Mouse (Mus musculus) heart, adult 11 months (tissue): Measurements from ENCODE around the gene Odf4.
"Not testable (repeated sequence)": the region's sequence is repeated elsewhere in the genome, so short reads cannot be mapped to it uniquely, and the experiment has no call there.

ENCODE experiments used
- DNase-seq: peaks from one replicate; pipeline ENCODE4 v3.0.0; 2022

Gene Odf4

DNA sequence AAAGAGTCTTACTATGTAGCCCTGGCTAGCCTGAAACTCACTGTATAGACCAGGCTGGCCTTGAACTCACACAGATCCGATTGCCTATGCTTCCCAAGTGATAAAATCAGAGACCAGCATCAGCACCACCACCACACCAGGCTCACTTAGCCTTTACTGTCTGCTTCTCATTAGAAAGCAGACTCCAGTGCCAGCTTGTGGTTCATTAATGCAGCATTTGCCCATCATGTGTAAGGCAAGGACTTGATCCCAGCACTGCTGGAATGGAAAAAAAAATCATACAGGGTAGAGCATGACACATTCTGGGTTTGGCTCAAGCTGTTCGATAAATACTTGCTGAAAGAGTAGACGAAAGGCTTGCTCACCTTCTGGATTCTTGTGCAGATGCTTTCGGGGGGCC lies 19.1 kb upstream of the Odf4 start:
- no peak for DNase-seq

DNA sequence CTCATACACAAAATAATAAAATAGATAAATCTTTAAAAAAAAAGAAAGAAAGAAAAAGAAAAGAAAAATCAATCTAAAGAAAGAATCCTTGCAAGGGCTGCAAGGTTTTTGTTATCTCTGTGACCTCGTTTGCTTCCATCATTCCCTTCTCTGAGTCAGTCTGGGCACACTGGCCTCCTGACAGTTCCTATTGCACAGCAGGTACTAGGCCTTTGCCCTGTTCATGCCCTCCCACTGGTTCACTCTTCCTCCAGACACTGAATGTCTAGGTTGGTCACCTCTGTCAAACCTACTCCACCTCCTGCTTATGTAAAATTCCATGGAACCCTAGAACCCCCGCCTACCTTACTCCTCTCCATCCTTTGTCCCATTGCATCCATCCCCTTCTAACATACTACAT lies 18.4 kb upstream of the Odf4 start:
- no peak for DNase-seq

- no peak for DNase-seq
These were observed 15.8 kb upstream of the Odf4 start for GRCm38 (mm10) chr11:68942731-68943130.

DNA sequence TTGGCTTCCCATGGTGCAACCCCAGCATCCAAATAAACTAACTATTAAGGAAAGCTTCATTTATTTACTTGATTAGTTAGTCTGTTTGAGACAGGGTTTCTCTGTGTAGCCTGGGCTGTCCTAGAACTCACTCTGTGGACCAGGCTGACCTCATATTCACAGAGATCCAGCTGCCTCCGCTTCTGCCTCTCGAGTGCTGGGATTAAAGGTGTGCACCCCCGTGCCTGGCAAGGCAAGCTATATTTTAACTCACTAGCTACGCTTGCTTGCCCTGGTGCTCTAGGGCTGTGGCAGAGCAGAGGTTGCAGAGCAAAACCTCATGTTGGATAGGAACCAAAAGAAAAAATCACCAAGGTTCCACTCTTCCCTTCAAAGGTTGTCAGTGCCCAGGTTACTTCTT lies 13.6 kb upstream of the Odf4 start:
- no peak for DNase-seq

DNA sequence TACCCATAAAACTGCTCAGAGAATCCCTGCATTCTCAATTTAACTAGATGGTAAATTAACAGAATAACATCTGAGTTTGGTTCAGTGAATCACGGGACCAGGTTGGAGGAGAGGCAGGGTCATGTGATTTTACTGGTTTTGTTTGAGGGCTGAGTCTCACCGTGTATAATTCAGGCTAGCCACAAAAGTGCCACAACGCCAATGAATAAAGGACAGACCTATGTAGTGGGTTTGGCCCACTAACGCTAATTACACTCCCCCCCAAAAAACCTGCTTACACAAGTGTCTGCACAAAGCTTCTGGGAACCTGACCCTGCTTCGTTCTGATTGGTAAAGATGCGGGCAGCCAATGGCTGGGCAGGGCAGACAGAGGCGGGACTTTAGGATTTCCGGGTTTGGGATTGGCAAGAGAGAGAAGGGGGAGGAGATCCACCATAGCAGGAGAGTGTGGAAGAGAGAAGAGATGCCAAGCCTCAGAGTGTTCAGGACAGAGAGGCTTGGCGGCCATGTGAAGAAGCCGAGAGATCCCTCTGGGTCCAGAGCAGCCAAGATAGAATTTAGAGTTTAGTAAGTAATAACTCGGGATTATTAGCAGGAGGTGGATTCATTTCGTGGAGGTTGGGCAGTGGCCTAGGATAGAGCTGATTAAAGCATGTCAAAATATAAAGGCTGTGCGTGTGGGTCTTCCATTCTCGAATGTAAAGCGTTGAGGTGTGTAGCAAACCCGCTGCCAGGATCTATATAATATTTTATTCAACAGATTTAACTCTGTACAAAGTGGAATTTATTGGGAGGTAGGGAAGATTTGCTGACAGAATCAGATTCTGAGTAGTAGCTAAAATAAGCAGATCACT lies 12.8 kb upstream of the Odf4 start:
- DNase-seq = peak; percentile 99

DNA sequence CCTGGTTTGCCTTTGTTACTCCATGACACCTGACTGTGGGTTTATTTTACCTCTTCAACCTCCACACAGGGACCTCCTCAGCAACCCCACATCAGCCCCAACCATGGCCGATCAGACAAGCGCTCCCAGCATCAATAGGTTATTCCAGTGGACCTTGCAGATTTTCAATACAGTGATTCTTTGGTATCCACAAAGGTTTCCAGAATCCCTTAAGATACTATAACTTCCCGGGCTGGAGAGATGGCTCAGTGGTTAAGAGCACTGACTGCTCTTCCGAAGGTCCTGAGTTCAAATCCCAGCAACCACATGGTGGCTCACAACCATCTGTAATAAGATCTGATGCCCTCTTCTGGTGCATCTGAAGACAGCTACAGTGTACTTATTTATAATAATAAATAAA lies 10.1 kb upstream of the Odf4 start:
- not testable (repeated sequence) for DNase-seq

DNA sequence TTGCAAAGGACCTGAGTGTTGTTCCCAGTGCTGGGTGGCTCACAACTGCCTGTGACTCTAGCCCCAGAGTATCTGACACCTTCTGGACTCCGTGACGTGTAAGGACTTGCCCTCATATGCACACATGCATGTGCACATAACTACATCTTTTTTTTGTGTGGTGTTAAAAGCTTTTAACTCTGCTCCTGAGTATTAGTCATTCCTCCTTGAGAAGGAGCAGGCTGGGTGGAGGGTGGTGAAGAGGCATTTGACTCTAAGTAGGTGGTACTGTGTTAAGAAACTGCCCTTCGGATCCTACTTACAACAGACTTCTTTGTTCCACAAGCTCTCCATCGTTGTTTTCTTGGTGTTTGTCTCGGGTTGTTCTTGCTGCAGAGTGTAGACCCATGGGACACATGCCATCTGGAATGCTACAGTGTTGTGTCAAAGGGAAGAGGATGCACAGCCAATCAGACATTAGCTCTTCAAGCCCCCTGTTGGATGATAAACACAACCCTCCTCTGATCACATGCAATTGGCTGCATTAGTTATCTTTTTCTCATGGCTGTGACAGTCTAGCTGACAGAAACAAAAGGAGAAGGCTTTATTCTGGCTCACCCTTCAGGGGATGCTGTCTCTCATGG lies 7.1 kb upstream of the Odf4 start:
- DNase-seq = no peak

DNA sequence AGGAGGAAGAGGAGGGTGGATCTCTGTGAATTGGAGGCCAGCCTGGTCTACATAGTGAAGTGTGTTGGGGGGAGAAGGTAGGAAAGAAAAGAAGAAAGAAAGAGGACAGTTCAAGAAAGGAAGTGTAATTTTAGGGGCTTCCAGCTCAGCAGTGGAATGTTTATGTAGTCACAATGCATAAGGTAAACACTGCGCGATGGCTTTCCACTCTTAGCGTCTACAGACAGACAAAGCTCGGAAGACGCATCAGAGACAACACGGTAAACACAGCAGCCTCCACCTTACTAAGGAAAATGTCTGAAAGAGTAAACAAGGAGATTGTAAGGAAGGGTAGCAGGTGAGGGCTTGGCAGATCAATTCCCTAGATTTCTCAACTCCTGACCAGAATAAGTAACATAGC lies 3.1 kb upstream of the Odf4 start:
- DNase-seq = no peak

GRCm38 (mm10) chr11:68924749-68925148 lies 2.1 kb downstream of the Odf4 start:
- no peak for DNase-seq

DNA sequence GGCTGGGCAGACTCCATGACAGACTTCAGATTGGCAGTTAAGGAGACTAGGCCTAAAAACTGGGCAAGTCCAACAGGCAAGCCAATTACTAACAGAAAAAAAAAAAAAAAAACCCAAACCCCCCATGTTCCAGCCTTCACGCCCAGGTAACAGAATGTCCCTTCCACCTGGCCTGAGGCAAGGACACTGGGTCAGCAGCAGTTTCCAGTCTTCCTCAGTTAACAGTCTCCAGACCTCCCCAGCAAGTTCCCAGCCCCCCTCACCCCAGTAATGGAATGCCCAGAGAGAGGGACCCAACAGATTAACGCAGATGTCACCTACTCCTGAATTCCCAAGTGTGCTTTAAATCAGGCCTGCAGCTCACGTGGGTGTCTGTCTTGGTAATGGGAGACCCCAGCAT lies 3.7 kb downstream of the Odf4 start:
- no peak for DNase-seq

DNA sequence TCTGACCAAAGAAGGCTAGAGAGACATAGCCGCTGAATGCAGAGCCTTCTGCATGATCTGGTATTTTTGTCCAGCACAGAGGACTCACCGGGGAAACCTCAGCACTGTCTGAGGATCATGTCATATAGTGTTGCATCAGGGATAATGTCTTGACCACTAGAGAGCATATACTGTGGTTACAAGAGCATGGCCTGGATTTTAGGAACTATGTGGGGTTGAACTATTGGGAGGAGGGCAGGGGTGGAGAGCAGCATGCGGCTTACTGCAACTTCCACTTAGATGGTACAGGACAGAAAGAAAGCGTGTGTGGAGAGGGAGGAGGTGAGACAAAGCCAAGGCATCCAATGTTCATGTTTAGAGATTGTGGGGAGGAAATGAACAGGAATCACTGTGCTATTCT lies 12.3 kb downstream of the Odf4 start:
- DNase-seq = no peak

DNA sequence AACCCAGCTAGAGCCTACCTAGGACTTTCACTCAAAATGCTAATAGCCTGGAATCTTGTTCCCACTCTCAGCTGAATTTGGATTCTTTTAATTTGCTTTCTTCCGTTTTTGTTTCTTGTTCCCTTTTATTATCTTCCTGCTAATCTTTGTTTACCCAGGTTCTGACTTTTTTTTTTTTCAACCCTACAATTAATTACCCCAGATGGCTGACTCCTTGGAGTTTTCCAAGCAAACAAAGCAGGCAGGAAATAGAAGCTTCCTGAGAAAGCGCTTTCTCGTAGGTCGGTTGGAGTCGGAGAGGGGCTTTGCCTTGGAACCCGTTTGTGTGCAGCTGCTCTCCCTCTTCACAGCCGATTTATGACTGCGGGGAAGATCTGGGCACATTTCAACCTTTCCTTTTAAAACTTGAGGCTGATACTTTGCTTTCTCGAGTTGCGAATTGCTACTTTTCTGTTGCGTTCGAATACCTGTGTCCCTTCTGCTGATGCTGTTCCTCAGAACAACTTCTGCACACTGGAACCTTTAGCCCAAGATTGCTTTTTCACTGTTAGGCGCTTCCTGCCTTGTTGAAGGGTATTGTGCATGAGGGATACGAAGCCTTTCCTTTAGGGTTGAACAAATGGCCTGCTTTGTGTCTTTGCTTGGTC lies 15.2 kb downstream of the Odf4 start:
- DNase-seq = peak; percentile 94

DNA sequence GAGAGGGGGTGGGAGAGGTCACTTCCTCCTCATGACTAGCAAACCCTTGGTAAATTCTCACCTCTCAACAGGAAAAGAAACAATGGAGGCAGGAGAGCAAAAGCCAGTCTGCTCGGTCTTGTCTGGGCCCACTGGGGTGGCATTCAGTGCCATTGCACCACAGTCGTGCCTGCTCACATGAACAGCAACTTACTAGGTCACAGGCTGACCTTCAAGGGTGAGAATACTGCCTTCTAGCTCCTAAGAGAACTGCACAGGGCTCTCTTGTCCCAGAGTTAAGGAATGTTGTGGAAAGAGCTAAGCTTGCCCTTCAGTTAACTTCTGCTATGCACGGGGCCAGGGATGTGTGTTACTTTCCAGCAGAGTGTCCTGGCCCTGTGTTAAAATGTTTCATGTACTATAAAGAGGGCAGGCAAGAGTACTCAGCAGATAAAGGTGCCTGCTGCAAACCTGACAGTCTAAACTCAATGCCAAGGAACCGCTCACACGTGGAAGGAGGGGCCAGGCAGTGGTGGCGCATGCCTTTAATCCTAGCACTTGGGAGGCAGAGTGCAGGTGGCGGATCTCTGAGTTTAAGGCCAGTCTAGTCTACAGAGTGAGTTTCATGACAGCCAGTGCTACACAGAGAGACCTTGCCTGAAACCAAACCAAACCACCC lies 17.9 kb downstream of the Odf4 start:
- DNase-seq = no peak

DNA sequence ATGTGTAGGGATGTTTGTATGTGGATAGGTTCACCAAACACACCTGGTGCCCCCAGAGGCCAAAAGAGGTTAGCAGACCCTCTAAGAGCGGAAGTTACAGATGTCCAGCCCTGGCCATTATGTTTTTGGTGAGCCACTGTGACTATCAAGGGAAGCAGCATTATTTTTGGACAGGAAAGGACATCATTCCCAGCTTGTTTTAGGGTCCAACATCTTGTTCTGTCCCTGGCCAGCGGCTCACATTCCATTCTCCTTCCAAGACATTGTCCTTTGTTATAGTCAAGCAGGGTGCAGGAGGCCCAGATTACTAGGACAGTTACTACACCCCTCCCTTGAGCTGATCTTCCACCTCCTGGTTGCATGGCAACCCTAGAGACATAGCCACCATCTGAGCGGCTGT lies 19.6 kb downstream of the Odf4 start:
- peak; percentile 95 for DNase-seq

DNA sequence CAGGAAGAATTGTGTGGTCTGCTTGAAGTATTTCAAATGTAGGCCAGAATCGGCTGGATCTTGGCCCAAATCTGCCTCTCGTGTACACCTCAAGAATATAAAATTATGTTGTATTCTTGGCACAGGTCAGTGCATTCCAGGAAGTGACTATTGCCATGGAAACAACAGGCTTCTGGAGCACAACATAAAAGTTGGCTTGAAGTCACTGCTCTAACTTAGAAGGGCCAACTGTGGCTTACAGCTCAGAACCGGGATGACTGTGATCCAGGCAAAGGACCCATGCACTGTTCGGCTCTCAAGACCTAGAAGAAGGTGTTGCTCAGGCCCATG lies 20.5 kb downstream of the Odf4 start:
- no peak for DNase-seq

GRCm38 (mm10) chr11:68905665-68906460 lies 21.0 kb downstream of the Odf4 start:
- DNase-seq = no peak

DNA sequence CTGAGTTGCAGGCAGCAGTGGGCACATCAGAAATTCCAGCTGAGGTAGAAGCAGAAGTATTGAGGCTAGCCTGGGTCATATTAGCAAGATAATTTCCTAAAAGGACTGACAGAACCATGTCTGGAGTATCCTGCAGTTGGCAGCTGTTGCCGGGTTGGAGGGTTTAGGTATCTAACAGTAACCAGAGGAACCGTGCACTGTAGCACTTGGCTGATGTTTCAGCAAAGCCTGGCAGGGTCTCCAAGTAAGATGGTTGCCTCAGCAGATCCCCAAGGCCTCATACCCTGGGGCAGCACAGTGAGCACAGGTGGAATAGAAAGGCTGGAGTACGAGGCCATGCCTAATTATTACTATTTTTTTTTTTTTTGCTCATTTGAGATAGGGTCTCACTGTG lies 21.7 kb downstream of the Odf4 start:
- DNase-seq = no peak

DNA sequence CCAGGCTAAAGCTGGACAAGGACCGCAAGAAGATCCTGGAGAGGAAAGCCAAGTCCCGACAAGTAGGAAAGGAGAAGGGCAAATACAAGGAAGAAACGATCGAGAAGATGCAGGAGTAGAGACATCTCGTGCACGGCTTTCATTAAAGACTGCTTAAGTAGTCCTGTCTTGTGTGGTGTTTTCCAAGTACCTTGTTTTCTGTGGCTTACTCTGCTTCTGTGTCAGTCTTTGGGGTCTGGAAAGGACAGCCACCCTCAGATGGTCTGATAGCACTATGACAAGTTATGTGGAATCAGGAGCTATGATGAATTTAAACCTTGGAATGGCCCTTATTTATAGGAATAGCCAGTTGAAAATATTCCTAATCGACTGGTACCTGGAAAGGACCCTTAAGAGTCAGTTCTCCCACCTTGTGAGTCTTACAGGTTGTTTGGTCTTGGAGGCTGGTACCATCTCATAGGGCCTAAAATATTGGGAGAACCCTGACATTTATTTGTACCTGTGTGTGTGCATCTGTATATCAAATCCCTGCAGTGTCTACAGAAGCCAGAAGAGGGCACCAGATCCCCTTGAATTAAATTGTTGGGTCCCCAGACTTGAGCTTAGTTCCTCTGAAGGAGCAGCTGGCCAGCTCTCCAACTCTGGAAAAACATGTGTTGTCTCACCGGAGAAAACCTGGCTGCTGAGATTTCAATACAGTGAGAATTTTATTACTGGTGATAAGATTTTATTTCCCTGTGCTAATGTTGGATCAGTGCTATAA lies 22.3 kb downstream of the Odf4 start:
- DNase-seq = peak; percentile 96

DNA sequence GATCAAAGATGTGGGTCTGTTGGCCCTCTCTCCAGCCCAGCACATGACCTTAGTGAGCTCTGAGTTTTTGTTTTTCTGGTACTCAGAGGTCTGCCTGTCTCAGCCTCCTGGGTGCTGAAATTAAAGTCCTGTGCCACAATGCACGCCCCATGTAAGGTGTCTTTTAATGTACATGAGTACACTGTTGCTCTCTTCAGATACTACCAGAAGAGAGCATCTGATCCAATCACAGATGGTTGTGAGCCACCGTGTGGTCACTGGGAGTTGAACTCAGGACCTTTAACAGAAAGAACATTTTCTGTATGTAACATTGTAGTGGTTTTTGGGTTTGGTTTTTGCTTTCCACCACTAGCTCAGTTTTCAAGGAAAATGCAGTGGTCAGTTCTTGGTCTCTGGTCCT lies 23.1 kb downstream of the Odf4 start:
- DNase-seq = no peak

- peak; percentile 88 for DNase-seq
These were observed 24.1 kb downstream of the Odf4 start for GRCm38 (mm10) chr11:68902823-68903222.

DNA sequence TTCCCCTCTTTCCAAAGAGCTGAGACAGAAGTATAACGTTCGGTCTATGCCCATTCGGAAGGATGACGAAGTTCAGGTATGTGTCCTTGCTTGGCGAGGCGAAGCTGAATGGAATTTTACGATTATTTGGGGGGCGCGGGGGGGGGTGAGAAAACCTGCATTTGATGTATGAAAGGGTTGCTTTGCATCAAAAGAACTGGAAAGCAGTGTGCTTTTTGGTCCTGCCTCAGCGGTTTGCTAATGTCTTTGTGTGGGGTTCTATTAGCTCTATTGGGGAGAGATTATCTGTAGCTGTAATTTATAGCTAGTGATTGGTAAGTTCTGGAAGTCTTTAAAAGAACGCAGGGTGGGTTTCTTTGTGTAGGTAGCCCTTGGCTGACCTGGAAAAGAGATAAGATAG lies 24.5 kb downstream of the Odf4 start:
- no peak for DNase-seq

- no peak for DNase-seq
These were observed 24.9 kb downstream of the Odf4 start for GRCm38 (mm10) chr11:68902047-68902364.
